Mouse (Mus musculus): ENCODE results near the gene Arpp19. TPM values are rescaled to one million over a fixed set of nuclear protein-coding genes. Genes with fewer than 3 reads are reported as not detected.

Arpp19 gene
- total RNA-seq, 2 experiments from 2014 or later: 193 to 207 TPM

DNA sequence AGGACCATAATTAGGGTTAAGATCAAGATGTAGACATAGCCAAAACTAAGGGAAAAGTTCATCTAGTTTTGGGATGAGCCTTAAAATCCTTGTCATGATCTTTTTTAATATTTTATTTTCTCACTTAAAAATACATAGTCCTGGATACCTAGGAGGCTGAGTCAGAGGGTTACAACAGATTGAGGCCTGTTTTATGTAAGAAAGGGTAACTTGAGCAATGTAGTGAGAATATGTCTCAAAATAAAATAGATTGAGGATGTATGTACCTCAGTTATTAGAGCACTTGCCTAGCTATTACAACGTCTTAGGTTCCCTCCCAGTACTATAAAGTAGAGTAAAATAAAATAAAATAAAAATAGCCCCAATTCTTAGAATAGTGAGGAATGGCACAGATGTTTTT lies 54.7 kb downstream of the Arpp19 start:
- intact Hi-C loops (cut with DNase I): no loop called here
- no peak for DNase-seq

DNA sequence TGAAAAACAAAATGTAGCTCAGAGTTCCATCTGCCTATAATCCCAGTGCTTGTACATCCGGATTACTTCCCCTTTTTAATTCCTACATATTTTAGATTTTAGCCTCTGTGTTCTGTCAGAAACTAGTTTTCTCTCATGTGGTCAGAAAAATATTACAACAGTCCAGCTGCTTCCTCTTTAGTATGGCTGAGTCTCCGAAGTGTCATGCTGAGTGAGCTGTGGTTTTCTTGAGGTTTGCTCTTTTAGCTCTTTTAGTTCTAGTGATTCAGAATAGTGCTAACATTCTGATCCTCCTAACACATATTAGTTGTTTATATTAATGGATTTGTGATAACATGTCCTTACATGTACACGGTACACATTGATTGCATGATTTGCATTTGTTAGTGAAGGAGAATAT lies 57.3 kb downstream of the Arpp19 start:
- intact Hi-C loops (cut with DNase I): no loop called here
- no peak for DNase-seq

- intact Hi-C loops (cut with DNase I): no loop called here
- no peak for DNase-seq
Measured at GRCm38 (mm10) chr9:75098937-75099336, 61.5 kb downstream of the Arpp19 start.

GRCm38 (mm10) chr9:75100157-75100781 lies 62.9 kb downstream of the Arpp19 start:
- DNase-seq: no peak
- intact Hi-C loops (cut with DNase I): no loop called here

GRCm38 (mm10) chr9:75102131-75102530 lies 64.7 kb downstream of the Arpp19 start:
- no peak for DNase-seq
- intact Hi-C loops (cut with DNase I): no loop called here

Other genes with a start within 250 kb of the Arpp19 start
- gene Onecut1, start 175.7 kb upstream of the Arpp19 start, total RNA-seq (2021): under 1 TPM in 1 of 2 experiments, not detected in 1; 0.16 TPM
- gene Fam214a, start 84.7 kb upstream of the Arpp19 start, total RNA-seq (2021): 10 to 100 TPM; 25.7 to 28.8 TPM
- gene Myo5a, start 33.4 kb downstream of the Arpp19 start, total RNA-seq (2021): 100 to 1,000 TPM; 239 to 251 TPM
- gene Myo5c, start 194.4 kb downstream of the Arpp19 start, total RNA-seq (2021): under 1 TPM; 0.14 to 0.32 TPM

All from left cerebral cortex, postnatal 4 days (tissue).